ENCODE assay signal across 8 mouse cellular contexts in the genomic region with DNA sequence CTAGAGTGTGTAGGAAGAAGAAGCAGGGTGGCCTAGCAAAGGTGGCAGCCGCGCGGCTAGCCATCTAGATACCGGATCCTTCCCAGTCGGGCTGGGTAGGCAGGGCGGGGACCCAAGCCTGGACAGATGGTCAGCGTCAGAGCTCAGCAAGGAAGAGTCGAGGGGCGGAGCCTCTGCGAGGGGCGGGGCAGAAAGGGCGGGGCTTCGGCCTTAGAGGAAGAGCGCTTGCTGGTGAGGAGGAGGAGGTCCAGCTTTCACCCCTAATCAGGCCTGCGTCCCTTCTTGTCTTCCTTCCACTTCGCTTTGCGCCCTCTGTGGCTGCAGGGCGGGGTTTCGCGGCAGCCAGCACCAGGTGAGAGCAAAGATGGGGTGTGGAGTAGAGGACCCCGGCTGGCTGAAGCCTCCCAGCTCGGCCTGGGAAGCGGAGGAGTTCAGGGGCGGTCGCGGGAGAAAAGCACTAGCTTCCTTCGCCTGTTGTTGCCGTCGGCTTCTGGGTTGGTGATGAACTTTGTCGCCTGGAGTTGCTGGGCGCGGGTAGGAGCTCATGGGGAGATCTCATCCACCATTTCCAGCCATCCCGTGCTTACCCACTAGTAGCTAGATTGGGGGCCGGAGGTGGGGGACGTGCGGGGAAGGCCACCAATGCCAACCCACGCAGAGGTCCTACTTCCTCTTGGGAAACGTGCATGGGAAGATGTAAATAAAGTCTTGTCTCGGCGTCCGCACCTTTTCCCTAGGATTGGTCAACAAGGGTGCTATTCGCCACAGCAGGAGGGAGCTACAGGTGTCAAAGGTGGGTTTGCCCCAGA. TPM values are rescaled to one million over a fixed set of nuclear protein-coding genes. Genes with fewer than 3 reads are reported as not detected.
DNase-seq lines count a peak whose midpoint lies in the region; ATAC-seq and TF ChIP-seq lines count a peak whose summit lies in the region.

A gene (plus strand): TSS at position 190 of the 809 bp plus-strand sequence.

- peak; percentile 90 for DNase-seq in MN1 (ENCODE audit: low spot score)
- DNase-seq in cerebellum, adult 18-20 months: peak; percentile 83 to 86
- peak; percentile 10 for DNase-seq in forebrain, postnatal 0 days
- peak; percentile 87 for DNase-seq in heart, postnatal 25 days (ENCODE audit: low spot score)
- peak; percentile 35 to 69 for DNase-seq in layer of hippocampus, adult 18-20 months (ENCODE audit: low spot score in 2 of 2)
- DNase-seq in lung, adult 2 months: peak; percentile 84
- peak; percentile 31 for DNase-seq in telencephalon, adult 2 months (ENCODE audit: low read depth, low spot score)

- H3K4me1 ChIP-seq in forebrain, postnatal 0 days (ENCODE audit: insufficient read depth): no peaks in the 10 kb centered on the region
- peaks cover 5% of the 10 kb centered on the region for H3K4me1 ChIP-seq in lung, adult 2 months (ENCODE audit: control insufficient read depth, insufficient read depth, low read length)
- H3K4me1 ChIP-seq in neural tube, embryonic 14.5 days (ENCODE audit: control insufficient read depth, insufficient read depth, low read length): 0 out of 2 replicates have a peak, but pooled peaks cover 5% of the 10 kb centered on the region

- intact Hi-C loops in heart, postnatal 25 days (cut with DNase I): no loop called here

- TF ChIP-seq POLR2A in lung, adult 2 months (IDR thresholded peaks at IDR 0.05; ENCODE audit: borderline replicate concordance, extremely low read depth, low read depth, low read length): peak; percentile 91; the same call in 1 of the 2 replicates

- no peaks in the 10 kb centered on the region for H3K36me3 ChIP-seq in forebrain, postnatal 0 days (ENCODE audit: insufficient read depth)
- H3K36me3 ChIP-seq in neural tube, embryonic 14.5 days (ENCODE audit: control insufficient read depth, insufficient read depth, low read length): no peaks in the 10 kb centered on the region

- TF ChIP-seq CTCF in forebrain, postnatal 0 days (IDR thresholded peaks at IDR 0.05; ENCODE audit: low read depth): 0 out of 2 replicates have a peak, but pooled peaks have one; percentile 5
- TF ChIP-seq CTCF in lung, adult 2 months (IDR thresholded peaks at IDR 0.05; ENCODE audit: insufficient read depth, low read length): no peak

- H3K4me2 ChIP-seq in forebrain, postnatal 0 days (ENCODE audit: low read depth): peak within 1 kb of the TSS; percentile 66
- H3K4me2 ChIP-seq in neural tube, embryonic 14.5 days (ENCODE audit: low read depth, low read length): peak within 1 kb of the TSS; percentile 84

- H3K27ac ChIP-seq in forebrain, postnatal 0 days (ENCODE audit: low read depth, low read length): no peak within 1 kb of the TSS
- H3K27ac ChIP-seq in neural tube, embryonic 14.5 days (ENCODE audit: low read depth, low read length): no peak within 1 kb of the TSS

- peaks cover 12% of the 10 kb centered on the region; the same call in 1 of the 2 replicates for H3K27me3 ChIP-seq in forebrain, postnatal 0 days (ENCODE audit: insufficient read depth, low read length)
- H3K27me3 ChIP-seq in neural tube, embryonic 14.5 days (ENCODE audit: control insufficient read depth, insufficient read depth, low read length): peaks cover 6% of the 10 kb centered on the region

- peak within 1 kb of the TSS; percentile 42 for H3K4me3 ChIP-seq in forebrain, postnatal 0 days (ENCODE audit: low read depth, low read length)
- peak within 1 kb of the TSS; percentile 96 for H3K4me3 ChIP-seq in lung, adult 2 months (replicated peaks; ENCODE audit: extremely low read depth, low read depth, low read length)
- H3K4me3 ChIP-seq in neural tube, embryonic 14.5 days (ENCODE audit: low read depth, low read length): peak within 1 kb of the TSS; percentile 45

- H3K9me3 ChIP-seq in forebrain, postnatal 0 days (ENCODE audit: low read length): no peaks in the 10 kb centered on the region
- no peaks in the 10 kb centered on the region for H3K9me3 ChIP-seq in neural tube, embryonic 14.5 days (ENCODE audit: control insufficient read depth, low read length)

- 2% methylated on average over 42 of the region's 42 CpGs for WGBS in forebrain, postnatal 0 days
- under 1% methylated on average over 42 of the region's 42 CpGs for WGBS in lung, adult 2 months
- WGBS in neural tube, embryonic 14.5 days: under 1% methylated on average over 42 of the region's 42 CpGs

- ATAC-seq in forebrain, postnatal 0 days: peak; percentile 62
- ATAC-seq in neural tube, embryonic 14.5 days (ENCODE audit: low read depth): peak; percentile 81

- peak within 1 kb of the TSS; percentile 44 for H3K9ac ChIP-seq in forebrain, postnatal 0 days
- peak within 1 kb of the TSS; percentile 53 for H3K9ac ChIP-seq in neural tube, embryonic 14.5 days (replicated peaks; ENCODE audit: low read depth, low read length)

RNA-seq across cellular contexts. Expression of the gene that starts here (rescaled TPM):
- total RNA-seq in forebrain, postnatal 0 days (2014; rRNA removed): 12.6 and 14.6 TPM in 2 replicates
- 12.2 and 17.4 TPM in 2 replicates for polyA plus RNA-seq in forebrain, postnatal 0 days (2015; fragmentation: Nextera tagmentation; extraction: Ambion mirVana)
- 10 to 100 TPM; 19.5 to 23.2 TPM for total RNA-seq in heart, postnatal 25 days (2021)
- 10 to 100 TPM in 1 of 2 experiments, 1 to 10 TPM in 1; 9.6 to 12.8 TPM for total RNA-seq in layer of hippocampus, adult 18-20 months (2021)
- 47.3 and 57.3 TPM in 2 replicates for polyA plus RNA-seq in lung, adult 2 months (2012; rRNA removed)
- 9.3 and 12.4 TPM in 2 replicates for polyA plus RNA-seq in neural tube, embryonic 14.5 days (2014; fragmentation: Nextera tagmentation; extraction: Ambion mirVana)

Comparison
In these comparisons a context has a peak if more than half of its experiments do, and no peak if none do; other contexts are left out.
1. DNase-seq: peak in every context shown above with its lines; median percentile 90 in MN1; 87 in heart, postnatal 25 days; 84 in cerebellum, adult 18-20 months; 84 in lung, adult 2 months; 52 in layer of hippocampus, adult 18-20 months; 31 in telencephalon, adult 2 months; 10 in forebrain, postnatal 0 days.
2. H3K4me3 ChIP-seq: peak in every context shown above with its lines; median percentile 96 in lung, adult 2 months; 45 in neural tube, embryonic 14.5 days; 42 in forebrain, postnatal 0 days.